Mouse (Mus musculus) CD4-positive, CD25-positive, alpha-beta regulatory T cell, adult 4 months (primary cell): ENCODE measurements around the gene Rftn2. TPM values are rescaled to one million over a fixed set of nuclear protein-coding genes. Genes with fewer than 3 reads are reported as not detected.

Experiments
- ATAC-seq: one replicate; pipeline ENCODE4 v1.8.0; 2017
- polyA plus RNA-seq, 2 experiments: library from polyadenylated mRNA; unstranded; fragments of 100-300 nt; shearing (Covaris generic); gene quantifications; one replicate each; pipeline ENCODE4 v1.2.1; 2017

Rftn2 gene
- polyA plus RNA-seq, 2 experiments from 2014 or later: 7.7 to 9.1 TPM

DNA sequence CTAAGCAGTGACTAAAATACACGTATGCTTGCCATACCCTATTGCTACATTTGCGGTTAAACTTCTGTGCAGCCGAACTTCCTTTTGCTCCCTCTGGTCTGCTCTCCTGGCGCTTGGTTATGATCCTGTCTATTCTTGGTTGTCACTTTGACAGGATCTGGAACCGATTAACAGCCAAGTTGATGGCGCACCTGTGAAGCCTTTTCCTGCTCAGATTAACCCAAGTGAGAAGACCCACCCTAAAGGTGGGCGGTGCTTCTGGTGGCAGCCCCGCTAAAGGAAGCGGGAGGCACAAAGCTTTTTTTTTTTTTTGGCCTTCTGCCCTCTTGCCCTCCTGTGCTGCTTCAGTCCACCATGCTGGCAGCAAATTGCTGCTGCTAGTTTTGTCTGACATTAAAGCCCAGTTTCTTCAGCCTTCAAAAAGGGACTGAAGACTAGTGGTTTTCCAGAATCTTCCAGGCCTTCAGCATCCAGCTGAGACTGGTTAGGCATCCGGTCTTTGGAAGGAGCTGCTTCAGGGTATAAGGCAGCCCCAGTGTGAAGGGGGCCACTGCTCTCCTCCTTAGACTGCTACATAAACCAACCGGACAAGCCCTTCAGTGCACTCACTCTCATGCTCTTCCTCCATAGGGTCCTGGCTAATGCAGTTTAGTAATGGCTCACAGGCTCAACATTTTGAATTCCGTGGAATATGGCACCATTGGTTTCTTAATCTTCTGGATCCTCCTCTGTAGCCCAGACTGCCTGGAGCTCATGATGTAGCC is 16.2 kb downstream of the Rftn2 start:
- peak; percentile 72 for ATAC-seq

DNA sequence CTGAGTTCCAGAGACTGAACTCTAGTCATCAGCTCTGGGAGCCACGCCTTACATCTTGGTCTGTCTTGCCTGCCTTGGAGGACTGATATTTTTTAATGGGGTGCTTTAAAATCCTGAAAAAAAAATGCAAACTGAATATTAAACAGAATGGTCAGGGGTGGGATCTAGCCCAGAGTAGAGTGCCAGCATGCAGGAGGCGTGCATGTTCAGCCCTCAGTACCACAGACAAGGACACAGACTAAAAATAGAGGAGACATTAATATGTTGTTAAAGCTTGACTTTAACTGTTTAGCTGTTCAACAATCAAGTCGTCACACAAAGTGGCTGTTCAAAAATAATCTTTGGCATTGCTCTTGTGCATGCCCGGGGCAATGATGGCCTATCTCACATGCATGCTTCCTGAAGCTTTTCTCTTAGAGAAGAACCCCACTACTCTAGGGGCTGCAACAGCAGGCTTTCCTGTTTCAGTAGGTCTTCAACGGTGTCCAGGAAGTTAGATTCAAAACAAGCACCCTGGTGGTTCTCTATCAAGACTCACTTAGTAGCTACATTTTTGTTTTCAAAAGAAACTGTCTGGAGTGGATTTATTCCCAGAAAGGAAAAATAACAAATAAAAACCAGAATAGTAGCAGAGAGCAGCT is 18.0 kb downstream of the Rftn2 start:
- peak; percentile 23 for ATAC-seq

DNA sequence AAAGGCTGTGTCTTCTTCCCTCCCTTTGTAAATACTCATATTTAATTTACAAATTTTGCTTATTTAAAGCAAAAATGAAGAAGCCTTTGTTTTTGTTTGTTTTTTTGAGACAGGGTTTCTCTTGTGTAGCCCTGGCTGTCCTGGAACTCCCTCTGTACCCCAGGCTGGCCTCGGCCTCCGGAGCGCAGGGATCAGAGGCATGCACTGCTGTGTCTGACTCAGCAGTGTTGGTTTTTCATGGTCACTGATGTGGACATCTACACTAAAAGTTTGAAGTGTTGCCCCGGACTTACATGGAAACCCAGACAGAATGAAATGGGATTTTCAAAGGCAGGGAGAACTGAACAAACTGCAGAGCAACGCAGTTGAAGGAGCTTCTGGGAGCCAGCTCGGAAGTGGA is 19.0 kb downstream of the Rftn2 start:
- ATAC-seq: no peak

DNA sequence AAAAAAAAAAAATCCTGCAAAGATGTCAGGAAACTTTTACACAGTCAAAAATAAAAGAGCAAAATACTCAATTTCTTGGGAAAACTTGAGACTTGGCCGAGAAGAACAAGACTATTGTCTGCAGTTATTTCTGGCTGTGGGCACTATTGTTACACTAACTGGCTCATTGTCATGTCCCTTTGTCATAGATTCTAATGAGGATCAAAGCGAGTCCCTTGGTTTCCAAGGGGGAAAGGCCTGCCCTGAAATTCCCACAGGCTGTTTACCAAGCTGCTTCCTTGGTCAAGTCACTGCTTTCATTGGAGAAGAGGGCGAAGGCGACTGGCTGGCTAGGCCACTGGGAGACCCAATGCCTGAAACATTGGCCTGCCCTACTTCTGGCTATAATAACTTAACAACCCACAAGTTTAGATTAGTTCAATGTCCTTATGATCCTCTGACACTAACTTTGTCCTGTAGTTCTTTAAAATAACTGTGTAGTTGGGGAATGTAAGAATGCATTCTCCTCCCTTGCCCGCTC is 20.7 kb downstream of the Rftn2 start:
- no peak for ATAC-seq

DNA sequence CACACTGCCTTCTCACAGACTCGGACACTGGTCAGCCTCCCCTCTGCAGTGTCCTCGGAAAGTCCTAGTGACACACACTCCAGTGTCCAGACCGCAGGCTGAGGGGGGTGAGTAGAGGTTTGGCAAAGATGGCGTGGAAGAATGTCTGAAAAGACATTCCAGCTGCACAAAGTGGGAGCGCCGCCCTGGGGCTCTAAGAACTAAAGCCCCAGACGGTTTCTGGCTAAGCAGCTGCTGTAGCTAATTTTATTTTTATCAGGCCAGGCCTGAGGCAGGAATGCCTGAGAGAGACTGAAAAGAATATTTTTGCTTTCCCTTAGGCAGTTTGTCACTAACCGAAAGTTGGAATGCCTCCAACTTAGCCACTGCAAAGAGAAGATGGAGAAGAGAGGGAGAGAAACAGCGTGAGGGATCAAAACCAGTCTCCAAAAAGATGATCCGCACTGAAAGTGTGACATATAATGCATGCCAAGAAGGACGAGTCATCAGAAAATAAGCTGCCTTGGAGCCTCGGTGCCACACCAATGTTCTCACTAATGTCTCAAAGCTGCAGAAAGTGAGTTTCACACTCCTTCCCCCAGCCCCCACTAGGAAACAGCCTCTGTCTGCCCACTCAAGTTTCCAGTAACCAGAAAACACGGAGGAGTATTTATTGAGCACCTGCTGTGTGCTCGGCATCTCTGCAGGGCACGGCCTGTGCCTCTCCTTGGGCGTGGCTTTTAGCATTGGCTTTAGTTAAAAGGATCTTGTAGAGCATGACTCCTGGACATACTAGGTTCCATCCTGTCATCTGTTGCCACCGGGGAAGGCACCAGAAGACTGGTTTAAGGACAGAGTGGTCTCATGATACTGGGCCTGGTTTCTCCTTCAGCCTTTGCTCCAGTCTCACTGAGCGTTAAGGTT is 24.5 kb downstream of the Rftn2 start:
- ATAC-seq: no peak

DNA sequence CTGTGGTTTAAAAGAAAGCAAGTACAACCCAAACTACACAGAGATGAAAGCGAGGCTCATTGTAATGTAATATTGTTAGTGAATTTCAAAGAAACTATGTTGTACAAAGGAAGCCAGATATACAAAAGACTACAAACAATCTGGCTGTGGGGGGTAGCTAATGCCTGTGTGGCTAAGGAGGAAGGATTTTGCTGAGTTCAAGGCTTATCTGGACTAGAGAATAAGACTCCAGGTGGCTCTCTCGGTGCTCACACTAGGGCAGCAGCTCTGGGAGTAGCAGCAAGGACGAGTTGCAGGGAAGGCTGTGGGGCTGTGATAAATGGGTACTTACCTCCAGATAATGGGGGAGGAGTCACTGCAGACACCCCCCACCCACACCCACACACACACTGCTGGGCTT is 27.9 kb downstream of the Rftn2 start:
- no peak for ATAC-seq

DNA sequence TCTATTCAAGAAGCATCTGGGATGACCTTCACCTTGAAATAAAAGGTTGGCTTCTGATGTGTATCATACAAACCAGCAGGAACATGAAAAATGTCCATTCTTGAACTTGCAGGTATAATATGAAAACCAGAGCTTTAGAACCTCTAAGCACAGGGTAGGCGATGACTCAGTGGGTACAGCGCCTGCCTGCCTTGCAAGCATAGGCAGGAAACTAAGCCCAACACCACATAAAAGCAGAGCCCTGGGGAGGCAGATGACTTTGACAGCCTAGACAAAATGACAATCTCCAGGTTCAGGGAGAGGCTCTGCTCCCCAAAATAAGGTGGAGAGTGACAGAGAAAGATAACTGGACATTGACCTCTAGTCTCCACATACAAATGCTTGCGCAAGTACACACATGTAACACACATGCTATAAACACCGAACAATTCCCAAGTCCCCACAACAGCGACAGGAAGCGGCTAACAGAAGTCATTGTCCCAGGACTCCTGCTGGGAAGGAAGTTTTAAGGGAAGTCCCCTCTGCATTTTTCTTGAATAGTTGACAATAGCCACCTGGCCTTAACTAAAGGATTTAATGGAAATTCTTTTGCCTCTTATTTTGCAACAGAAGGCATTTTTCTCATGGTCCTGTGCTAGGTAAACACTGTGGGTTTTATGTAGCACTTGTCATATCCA is 30.1 kb downstream of the Rftn2 start:
- ATAC-seq: peak; percentile 62

DNA sequence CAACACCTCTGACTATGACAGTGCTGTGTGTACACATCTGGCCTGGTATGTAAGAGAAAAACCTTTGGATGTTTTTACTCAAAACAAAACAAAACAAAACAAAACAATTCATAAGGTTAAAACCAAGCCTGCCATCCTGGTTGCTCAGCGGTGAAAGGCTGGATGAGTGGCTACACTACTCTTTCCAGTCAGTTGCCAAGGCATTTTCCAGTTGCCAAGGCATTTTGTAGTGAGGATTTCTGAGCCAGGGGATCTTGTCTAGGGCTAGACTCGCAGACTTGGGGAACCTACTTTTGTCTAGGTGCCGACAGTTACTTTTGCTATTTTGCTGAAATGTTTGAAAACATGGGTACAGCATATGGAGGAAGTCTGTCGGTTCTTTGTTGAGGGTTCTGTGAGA is 31.6 kb downstream of the Rftn2 start:
- ATAC-seq: no peak

DNA sequence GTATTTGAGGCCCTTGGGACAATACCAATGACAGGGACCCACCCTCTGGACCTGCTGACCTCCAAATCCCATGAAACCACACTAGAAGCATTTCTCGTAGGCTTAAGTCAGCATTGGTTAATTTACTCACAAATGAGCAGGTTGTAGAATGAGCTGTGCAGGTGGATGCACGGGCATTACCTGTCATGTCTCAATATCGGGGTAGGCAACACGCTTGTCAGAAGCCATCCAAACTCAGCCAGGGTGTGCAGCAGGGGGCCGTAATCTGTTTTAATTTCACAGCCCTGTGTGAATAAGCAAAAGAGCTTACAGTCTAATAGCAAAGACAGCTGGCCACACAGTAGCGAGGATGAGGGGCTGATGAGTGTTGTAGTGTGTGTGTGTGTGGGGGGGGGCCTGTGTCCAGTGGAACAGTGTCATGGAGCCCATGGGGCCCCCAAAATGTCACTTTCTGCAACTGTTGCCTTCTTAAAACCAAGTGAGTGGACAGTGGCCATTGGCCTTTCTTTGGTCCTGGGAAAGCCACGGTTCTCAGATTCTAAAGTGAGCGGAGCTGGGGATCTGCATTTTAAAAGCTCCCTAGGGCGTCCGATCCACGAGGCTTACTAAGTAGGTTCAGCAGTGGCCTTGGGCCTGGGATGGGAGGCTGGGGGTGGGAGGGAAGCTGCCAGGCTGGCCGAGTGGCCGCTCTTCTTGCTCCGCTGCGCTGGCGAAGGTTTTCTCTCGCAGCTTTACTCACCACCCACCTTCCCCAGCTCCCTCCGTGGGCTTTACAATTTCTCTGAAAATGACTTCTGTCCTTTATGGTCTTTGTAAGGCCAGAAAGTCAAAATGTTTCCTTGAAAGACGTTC is 32.3 kb downstream of the Rftn2 start:
- no peak for ATAC-seq

DNA sequence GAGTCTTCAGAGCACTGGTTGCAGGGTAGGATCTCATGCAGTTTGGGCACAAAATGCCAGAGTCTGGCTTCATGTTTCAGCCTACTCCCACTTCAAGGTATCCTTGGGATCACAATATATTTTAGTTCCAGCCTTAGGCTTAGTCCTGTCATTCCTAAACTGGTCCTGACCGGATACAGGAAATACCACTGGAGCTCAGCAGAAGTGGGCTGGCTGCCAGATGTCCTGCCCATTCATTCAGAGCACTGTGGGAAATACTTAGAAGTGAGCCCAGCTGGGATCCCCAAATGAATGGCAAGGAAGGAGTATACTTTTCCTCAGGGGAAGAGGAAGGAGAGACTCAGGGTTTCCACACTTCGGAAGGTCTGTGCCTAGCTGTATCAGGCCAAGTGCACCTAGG is 33.3 kb downstream of the Rftn2 start:
- no peak for ATAC-seq

DNA sequence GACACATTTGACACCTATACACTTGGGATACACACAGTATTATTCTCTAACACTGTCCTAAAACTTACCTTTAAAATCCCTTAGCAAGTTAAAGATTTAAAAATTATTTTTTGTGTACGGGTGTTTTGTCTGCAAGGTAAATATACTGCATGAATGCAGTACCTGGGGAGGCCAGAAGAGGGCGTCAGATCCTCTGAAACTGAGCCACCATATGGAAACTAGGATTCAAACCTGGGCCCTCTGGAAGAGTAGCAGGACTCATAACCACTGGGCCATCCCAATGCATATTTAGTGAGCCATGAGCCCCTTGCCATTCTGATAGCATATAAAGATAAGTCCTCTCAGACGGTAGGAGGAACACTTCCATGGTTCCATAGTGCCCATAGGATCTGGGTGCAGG is 33.8 kb downstream of the Rftn2 start:
- no peak for ATAC-seq

DNA sequence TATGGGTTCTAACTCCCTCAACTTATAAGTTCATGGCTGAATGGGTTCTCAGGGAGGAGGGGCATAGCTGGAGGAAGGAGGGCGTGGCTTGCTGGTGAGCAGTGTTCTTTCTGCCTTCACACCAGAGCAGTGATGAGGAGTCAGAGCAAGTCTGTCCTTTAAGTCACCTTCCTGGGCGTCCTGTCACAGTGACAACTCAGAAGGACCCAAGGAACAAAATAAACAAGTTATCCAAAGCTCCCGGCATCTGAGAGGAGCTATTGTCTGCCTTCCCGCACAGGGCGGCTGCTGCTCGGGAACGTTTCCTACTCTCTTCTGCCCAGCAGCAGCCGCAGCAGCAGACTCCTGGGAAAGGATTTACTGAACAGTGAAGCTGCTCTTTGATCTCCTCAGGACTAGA is 34.6 kb downstream of the Rftn2 start:
- ATAC-seq: no peak

DNA sequence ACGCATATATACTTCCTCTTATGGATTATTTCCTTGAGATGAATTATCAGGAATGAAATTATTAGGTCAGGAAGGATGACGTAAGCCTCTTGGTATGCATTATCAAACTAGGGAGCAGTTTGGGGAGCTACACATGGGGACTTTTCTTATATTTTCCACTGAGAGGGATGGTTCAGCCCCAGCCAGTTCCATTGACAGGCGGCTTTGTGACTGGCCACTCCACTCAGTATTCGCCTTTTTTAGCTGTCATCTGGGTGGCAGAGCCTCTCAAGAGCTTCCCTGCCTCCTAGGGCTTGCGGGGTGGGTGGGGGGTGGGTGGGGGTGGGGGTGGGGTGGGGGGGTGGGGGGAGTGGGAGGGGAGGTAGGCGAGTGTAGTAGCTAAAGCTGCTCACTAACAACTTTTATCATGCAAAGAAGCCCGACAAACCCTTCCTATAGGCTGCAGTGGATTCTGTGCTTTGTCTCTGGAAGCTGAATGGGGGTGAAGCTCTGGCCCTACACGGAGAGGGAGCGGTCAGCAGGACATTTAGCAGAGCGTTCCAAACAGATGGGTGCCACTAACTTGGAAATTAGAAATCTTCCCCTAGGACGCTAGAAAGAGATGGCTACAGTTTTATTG is 39.9 kb downstream of the Rftn2 start:
- ATAC-seq: no peak

DNA sequence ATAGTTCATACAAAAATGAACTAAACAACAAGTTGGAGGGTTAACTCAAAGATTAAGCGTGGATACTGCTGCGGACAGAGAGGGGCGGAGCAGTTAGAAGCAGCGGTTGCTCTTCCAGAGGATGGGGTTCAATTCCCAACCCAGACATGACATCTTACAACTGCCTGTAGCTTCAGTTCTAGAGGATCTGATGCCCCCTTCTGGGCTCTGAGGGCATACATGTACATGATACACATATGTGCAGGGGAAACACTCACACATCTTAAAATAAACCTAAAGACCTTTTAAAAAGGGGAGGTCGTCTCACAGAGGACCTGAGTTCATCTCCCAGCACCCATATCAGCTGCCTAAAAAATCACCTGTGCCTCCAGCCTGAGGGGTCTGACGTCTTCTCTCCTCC is 40.9 kb downstream of the Rftn2 start:
- ATAC-seq: no peak

DNA sequence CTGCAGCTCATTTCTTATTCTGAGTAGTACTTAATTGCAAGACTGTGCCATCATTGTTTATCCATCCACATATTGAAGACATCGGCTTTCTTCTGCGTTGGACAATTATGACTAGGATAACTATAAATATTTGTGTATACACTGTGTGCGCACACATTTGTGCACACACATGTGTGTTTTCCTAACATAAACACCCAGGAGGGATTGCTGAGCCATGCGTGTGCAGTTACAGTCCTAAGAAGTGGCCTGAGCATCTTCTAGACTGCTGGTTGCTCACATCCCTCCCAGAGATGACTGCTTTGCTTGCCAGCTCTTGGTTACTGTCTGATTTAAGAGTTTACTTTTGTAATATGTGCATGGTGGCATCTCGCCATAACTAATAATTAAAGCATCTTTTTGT is 44.2 kb downstream of the Rftn2 start:
- ATAC-seq: no peak

DNA sequence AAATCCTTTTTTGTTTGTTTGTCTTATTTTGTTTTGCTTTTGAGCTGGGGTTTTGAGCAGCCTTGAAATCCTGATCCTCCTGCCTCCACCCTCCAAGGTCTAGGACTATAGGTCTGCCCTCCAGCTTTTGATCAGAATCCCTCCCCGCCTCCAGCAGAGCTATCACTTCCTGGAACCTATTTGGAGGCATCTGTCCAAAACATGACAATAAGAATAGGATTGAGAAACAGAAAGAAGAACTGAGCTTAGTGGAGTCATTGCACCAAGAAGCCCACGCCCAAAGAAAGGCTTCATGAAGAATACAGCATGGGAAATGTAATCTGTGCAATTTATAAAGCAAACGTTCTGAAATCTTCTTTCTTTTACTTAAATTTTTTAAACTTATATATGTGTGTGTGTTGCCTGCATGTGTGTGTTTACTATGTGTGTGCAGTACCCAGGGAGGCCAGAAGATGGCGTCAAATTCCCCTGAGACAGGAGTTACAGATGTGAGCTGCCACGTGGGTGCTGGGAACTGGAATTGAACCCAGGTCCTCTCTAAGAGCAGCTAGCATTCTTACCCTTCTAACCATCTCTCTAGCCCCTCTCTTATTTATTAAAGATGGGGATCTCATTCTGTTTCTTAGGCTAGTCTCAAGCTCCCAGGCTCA is 46.5 kb downstream of the Rftn2 start:
- no peak for ATAC-seq

DNA sequence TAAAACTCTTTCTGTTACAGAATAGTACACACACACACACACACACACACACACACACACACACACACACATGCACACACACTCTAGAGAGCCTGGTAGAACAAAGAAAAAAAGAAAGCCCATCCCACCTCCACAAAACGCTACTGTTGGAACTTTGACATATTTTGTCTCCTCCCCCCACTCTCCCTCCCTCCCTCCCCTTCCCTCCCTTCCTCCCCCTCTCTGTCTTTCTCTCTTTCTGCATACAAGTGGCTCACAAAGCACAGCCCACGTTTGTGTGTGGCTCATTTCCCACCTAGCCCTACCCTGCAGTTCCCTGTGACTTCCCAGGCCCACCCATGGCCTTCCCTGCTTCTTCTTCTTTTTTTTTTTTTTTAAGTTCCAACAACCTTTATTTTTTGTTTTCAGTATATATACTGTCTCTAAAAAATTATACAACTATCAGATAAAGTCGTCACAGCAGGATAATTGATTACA is 52.0 kb downstream of the Rftn2 start:
- ATAC-seq: no peak

DNA sequence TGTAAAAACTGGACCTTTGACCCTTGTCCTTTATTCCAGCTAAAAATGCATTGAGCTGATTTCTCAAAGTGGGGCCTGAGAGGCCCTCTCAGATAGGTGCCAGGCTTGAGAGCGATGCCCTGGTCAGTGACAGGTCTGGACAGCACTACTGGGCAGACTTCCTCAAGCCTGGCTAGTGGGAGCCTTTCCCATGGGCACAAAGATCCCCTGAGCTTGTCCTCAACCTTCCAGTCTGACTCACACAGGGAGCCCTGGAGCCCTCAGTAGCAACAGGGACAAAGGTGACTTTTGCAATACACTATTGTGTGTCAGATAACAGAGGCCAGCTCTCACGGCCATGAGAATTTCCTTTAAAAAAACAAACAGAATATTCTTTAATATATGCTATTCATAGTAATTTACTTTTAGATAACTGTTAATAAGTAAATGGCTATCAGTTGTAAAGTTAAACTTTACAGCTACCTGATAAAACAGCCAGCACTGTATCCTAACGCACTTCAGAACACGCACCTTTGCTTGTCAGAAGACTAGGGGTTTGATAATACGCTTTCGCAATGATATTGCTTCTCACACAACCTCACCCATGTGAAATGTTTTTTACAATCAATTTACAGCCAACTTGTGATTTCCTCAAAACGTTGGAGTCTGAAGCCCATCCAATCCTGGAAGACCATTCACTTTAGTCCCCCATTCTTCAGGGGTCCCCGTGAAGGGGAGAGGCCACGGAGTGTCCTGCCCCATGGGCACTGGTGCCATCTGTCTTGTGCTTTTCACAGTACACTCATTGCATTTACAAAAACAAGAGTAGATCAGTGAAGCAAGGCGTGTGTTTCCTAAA is 52.6 kb downstream of the Rftn2 start:
- no peak for ATAC-seq
